Mouse (Mus musculus) monocyte, adult 2 months (primary cell): ENCODE measurements around the gene Slc9a3r2.
"Not testable (repeated sequence)": the region's sequence is repeated elsewhere in the genome, so short reads cannot be mapped to it uniquely, and the experiment has no call there.

ENCODE experiments used
- DNase-seq, 2 experiments: peaks; one replicate each; pipeline ENCODE4 v3.0.0; 2022; ENCODE audit warnings: low spot score in 2 of 2, low read depth in 1 of 2

The Slc9a3r2 gene

DNA sequence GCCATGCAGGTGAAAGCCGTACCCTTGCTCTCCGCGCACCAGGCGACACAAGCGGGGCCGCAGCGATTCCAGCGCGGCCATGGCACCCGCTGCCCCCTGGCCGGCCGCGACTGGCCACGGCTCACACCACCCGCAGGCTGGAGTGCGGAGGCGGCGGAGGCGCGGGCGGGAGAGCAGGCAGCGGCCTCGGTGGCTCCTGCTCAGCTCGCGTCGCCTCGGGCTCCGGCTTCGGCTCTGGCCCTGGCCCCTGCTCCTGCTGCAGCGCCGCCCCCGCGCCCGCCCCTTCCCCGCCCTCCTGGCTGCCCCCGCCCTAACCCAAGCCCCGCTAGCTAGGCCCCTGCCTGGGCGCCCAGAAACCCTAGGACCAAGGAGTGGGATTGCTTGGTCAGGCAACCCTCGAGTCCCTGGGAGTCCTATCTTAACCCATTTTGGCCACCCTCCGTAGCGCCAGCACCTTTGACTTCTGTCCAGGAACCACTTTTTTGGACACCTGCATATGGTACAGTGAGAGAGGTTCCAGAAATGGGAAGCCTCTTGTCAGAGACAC lies at the start of gene Slc9a3r2:
Slc9a3r2 (minus strand) TSS at position 258 of the 547 bp plus-strand sequence.
- DNase-seq: no peak

DNA sequence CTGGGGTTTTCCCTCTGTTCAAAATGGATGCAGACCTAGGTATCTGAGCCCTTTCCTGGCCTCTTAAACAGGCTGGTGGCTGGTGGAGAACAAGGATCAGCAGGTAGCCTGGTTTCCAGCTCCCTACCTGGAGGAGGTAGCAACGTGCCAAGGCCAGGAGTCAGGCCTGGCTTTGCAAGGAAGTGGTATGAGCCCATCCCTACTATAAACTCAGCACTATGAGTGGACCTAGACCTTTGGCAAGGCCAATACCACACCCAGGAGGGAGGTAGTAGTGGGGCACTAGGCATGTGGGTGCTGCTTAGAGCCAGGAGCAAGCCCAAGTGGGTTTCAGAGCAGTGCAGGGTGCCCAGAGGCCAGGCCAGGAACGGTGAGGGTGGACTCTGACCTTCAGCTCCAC lies 49.3 kb upstream of the Slc9a3r2 start:
- DNase-seq: no peak

DNA sequence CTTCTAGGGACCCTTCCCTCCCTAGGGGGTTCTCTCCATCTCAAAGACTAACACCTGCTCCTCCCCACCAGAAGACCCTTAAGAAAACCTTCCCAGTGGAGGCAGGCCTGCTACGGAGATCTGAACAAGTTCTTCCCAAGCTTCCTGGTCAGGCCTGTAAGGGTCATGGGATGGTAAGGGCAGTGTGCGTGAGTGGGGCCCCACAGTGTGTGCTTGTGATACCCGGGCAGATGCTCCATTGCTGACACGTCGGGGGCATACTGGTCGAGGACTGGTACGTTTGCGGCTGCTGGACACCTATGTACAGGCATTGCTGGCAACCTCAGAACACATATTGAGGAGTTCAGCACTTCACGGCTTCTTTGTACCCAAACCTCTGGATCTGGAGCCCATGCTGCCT lies 48.6 kb upstream of the Slc9a3r2 start:
- no peak for DNase-seq

DNA sequence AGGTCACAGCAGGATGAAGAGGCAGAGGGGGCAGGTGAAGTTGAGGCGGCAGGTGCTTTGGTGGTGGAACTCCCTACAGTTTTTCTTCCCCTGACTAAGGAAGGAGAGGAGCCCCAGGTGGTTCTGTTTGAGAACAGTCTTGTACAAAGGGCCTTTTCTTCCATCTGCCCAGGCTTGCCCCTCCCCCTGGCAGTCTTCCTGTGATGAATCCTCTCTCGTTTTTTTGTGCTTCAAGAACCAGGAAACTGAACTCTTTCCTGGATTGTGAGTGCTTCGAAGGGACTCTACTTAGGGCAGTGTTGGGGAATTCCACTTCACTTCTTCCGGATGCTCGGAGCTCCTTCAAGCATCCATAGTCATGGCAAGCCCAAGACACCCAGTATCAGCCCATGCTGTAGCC lies 47.9 kb upstream of the Slc9a3r2 start:
- DNase-seq: no peak

DNA sequence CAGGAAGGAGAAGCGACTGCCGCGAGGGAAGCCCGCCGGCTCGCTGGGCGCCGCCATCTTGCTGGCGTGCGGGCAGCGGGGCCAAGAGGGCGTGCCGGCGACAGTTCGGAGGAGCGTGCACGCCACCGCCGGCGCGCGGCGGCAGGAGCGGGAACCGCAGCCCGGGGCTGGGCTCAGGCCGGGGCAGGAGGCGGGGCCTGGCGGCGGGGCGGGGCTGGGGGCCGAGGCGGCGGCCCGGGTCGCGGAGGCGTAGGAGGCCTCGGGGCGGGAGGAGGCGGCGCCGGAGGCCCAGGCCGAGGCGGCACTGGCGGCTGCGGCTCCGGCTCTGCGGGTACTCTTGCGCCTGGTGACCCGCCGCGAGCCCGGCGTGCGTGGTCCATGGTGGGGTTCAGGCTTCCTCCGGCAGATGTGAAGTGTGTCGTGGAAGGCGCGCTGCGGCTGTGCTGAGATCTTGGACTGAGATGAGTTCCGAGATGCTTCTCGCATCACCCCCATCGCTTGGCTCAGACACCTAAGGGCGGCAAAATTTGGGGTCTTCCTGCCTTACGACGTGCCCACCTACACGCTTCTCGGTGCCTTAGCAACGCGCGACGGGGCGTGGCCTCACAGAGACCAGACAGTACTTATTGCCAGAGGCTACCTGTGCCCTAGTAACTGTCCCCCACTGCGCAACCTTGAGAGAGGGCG lies 46.0 kb upstream of the Slc9a3r2 start, which contains the start of the genes Gfer and Noxo1:
Gfer (minus strand) TSS at position 146 of the 687 bp plus-strand sequence.
Noxo1 (plus strand) TSS at position 224 of the 687 bp plus-strand sequence.
- DNase-seq: peak in 1 of 2 experiments; percentile 47

DNA sequence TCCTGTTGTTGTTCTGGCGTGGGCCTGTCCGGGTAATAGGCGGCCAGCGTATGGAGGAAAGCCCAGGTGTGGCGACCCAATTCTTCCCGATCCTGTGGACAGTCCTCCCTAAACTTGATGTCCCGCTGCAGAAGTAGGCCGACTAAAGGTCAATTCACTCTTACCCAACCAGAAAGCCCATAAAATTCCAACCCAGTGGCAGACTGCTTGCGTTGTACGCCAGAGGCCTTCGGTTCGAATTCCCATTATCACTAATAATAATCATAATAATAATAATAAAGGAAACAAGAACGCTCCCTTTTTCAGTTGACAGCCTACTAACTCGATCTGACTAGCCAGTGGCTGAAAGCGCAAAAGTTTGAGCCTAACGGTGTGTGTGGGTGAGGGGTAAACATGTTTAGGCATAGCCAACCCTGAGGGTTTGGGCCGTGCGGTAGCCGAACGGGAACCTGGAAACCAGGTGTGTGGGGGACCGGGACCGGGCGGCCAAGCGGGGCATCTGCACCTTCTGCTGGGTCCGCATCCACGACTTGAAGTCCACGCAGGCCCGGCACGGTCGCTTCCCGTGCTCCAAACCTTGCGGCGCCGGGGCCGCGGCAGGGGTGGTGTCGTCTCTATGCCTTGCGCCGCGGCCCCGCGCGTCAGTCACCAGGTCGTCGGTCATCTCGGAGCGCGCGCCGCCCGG lies 45.3 kb upstream of the Slc9a3r2 start:
- no peak for DNase-seq

DNA sequence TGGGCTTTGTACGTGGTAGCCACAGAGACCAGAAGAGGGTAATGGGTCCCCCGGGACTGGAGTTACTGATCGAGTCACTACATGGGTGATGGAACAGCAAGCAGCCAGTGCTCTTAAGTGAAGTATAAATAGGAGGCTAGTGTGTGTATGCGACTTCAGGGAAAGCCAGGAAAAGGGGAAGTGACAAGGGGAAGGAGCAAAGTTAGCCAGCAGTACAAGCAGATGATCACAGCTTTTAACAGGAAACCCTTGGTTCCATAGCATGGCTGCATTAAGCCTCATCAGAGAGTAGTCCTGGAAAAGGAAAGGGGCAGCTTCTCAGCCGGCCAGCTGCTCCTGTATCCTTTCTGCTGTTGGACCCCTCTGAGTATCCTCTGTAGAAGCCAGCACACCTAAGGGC lies 42.3 kb upstream of the Slc9a3r2 start:
- DNase-seq: no peak

DNA sequence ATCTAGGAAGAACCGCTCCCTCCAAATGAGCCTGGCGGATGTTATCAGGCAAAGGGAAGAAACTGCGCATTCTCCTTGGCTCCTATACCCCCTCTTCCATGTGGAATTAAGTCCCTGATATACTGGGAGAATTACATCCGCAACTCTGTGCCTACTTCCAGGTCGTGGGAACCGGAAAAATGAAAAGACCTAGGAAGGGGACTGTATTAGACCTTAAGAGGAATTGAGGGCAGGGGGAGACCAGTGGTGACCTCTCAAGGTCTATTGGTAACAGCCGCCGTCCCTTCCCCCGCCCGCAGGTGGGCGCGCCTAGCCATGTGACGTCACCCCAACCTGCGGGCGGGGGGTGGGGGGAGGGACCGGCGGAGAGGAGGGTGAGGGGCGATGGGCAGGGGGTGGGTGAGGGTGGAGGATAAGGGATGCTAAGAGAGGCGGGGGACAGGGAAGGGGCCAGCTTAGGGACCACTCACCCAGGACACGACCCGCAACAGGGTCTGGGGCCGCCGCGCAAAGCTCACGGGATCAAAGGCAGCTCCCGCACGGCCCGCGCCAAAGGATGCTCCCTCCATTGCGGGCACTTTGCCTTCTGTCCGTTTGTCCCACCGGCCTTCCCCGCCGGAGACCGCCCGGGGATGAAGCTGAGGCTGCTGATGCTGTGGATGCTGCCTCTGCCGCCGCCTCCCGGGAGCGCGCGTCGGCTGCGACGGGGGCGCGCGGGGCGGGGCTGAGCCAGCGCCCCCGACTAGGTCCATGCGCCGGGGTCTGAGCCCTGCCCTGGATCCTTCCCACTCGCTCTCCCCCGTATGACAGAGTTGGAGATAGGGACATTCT lies 39.3 kb upstream of the Slc9a3r2 start, which contains the start of gene Syngr3:
Syngr3 (minus strand) TSS at position 705 of the 831 bp plus-strand sequence.
- DNase-seq: no peak

DNA sequence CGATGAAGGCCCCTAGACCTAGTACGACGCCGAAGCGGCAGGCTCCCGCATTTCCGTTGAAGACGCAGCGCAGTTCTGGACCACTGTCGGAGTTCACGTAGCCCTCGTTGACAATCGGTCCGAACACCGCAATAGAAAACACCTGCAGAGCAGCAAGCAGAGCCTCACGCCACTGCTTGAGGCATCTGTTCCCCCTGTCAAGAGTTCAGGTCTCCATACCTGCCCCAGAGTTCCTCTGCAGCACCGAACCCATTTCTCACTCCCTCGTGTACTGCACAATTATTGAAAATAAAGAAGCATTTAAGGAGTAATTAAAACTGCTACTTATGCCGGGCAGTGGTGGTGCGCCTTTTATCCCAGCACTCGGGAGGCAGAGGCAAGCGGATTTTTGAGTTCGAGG lies 37.5 kb upstream of the Slc9a3r2 start:
- DNase-seq: no peak

DNA sequence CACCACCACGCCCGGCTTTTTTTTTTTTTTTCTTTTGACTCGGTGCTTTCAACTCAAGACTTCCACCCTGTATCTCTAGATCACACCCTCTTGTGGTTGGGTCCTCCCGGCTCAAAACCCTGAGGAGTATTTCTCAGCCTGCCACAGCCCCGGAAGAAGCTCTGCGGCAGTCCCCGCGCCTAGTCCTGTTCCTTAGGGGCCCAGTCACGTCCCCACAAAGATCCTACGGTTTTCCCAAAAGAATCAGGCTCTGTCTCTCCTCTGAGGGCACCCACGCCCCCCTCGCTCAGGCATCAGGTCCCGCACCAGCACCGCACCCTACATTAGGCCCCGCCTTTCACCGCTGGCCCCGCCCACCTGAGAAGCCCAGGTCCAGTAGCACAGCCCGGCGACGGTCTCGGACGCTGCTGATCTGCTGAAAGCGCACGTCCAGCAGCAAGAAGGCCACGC lies 37.0 kb upstream of the Slc9a3r2 start:
- DNase-seq: peak in 1 of 2 experiments; percentile 38

DNA sequence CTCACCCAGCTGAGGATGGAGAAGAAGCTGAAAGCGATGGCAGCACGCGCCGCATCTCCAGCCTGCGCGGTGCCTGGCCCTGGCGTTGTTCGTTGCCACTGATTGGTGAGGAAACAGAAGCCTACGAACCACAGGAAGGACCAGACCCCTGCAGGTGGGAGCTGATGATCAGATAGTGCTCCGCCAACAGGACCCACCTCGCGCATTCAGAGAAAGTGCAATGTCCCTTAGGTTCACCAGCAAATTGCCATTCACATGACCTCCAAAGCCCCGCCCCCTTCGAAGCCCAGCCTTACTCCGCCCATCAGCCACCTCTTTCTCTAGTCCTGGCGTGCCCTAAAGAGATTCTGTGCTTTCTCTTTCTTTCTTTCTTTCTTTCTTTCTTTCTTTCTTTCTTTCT lies 36.4 kb upstream of the Slc9a3r2 start:
- no peak for DNase-seq

DNA sequence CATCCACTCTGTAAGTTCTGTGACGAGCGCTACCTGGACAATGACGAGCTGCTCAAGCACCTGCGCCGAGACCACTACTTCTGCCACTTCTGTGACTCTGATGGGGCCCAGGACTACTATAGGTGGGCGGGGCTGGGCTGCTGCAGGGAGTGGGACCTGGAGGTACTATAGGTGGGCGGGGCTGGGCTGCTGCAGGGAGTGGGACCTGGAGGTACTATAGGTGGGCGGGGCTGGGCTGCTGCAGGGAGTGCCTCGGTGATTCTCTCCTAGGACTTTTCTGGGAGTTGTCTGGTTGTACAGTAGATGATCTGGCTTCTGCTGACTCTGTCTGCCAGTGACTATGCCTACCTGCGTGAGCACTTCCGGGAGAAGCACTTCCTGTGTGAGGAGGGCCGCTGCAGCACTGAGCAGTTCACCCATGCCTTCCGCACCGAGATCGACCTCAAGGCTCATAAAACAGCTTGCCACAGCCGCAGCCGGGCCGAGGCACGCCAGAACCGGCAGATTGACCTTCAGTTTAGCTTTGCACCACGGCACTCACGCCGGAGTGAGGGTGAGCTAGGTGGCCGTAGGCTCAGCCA lies 27.5 kb upstream of the Slc9a3r2 start:
- DNase-seq: no peak

DNA sequence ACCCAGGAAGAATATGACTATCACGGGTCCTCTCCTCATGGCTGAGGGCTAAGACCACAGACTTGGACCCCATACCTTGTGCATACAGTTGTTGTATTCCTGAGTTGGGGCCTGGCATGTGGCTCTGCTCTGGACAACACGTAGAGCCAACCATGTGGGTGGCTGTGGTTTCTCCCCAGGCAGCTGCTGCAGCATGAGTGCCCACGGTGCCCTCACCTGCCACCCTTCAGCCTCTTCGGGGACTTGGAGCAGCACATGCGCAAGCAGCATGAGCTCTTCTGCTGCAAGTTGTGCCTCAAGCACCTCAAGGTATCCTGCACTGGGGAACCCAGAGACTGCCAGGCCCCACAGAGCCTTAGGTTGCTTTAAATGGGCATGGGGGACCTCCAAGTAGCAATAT lies 26.8 kb upstream of the Slc9a3r2 start:
- DNase-seq: no peak

DNA sequence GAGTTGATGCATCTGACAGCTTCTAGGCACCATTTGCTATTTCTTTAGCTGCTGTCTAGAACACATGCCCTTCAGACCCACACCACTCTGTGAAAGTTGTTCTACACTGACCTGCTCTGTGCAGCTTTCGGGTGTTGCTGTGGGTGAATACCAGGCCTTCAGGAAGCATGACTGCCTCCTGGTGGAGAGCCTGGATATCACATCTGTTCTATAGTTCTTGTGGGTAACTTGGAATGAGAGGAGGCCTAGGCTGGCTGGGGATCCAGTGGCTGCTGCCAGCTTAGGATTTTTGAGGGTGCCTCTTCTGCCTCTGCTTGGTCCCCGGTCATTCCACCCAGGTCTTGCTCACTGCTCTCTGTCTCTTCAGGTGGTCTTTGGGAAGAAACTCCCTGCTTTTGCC lies 26.1 kb upstream of the Slc9a3r2 start:
- DNase-seq: peak in 1 of 2 experiments; percentile 64

DNA sequence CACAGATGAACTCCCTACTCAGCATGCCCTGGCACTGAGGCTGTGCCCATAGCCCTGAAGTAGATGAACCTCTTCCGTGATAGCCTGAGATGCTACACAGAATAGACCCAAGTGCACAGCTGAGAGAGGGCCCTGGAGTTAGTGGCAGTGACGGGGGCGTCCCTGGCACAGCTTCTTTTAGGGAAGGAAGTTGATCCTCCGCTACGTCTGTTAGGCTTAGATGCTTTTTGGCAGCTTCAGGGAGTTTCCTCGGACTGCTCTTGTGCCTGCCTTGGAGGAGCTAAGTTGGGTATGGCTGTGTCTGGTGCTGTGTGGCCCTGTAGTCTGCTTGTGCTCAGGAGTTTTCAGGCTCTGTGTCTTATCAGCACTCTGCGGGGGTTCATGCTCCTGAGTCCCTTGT lies 24.1 kb upstream of the Slc9a3r2 start:
- no peak for DNase-seq

DNA sequence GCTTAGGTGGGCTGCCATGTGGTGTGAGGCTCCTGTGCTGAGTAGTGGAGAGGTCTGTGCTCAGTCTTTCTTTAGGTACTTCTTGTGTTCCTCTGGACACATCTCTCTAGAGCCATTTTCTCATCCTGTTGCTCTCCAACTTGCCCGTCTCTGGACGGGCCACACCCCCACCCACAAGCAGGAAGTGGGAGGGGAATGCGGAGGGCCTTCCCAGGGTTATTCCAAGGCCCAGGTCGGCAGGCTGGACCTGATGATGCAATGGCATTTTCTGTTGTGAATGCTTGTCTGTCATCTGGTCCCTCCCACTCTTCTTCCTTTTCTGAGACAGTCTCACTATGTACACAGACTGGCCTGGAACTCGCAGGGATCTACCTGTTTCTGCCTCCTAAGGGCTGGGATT lies 22.0 kb upstream of the Slc9a3r2 start:
- no peak for DNase-seq

DNA sequence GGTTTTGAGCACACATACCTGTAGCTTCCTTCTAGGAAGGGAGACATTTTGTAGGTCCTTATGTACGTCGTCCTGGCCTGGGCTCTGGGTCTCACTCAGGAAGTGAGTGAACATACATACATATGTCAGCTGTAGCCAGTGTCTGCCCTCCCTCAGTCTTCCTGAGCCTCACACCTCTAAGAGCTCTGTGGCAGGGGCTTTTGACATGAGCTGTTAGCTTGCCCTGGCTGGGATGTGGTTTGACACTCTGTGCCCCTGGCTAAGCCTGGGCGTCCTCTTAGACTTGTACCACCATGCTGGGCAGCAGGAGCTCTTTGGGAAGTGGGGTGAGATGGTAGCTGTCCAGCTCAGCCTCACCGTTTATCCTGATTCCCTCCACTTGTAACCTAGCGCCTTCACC lies 21.2 kb upstream of the Slc9a3r2 start:
- DNase-seq: no peak

DNA sequence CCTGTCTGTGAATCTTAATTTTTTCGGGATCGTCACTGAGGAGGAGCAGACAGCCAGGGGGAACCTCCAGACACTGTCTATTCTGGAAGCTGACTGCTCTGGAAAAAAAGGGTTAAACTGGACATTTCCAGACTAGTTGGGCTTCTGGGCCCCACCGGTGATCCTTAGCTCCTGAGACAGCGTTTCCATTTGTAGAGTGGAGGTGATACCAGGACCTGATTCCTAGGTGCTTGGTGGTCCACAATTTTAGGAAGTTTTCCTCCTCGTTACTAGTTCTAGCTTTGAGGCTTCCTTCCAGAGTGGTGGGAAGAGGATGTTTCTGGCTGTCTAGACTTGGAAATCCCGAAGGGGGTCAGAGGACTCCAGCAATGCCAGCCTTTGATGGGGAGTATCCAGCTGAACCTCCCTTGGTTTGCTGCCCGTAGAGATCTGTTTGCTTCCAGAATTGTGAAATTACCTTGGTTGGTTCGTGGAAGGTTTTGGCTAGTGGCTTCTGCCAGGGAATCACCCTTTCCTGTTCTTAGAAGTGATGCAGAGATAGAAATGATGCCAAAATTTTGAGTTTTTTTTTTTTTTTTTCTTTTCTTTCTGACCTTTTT lies 20.2 kb upstream of the Slc9a3r2 start:
- no peak for DNase-seq

DNA sequence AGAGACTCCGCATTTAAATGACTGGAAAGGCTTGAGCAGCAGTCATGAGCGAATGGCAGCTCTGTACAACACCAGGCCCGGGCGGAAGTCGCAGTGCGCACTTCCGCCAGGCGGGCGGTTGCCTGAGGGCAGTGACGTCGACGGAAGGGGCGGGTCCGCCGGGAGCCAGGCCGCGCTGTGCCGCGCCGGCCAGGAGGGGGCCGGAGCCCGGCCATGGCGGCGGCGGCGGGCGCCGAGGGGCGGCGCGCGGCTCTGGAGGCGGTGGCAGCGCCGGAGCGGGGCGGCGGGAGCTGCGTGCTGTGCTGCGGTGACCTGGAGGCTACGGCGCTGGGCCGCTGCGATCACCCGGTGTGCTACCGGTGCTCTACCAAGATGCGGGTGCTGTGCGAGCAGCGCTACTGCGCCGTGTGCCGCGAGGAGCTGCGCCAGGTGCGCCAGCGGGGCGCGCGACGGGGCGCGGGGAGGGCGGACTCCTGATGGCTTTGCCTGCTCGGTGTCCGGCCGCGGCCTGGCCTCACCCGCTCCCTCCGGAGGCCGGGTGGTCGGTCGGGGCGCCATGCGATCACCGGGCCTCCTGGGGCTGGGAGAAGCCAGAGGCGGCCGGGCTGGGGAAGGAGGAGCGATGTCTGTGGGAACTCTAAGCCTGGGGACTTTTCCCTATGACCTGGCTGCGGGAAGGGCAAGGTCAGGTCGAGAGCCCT lies 19.6 kb upstream of the Slc9a3r2 start, which contains the start of gene Zfp598:
Zfp598 (plus strand) TSS at position 143 of the 701 bp plus-strand sequence.
- peak; percentile 79 to 92 for DNase-seq

DNA sequence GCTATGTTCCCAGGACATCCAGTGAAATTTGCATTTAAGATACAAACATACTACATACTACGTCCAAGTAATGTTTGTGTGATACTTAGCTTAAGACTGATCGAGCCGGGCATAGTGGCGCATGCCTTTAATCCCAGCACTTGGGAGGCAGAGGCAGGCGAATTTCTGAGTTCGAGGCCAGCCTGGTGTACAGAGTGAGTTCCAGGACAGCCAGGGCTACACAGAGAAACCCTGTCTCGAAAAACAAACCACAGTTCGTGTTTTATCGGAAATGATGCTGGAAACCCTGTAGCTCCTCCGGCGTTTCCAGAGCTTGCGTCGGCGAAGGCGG lies 19.1 kb upstream of the Slc9a3r2 start:
- not testable (repeated sequence) for DNase-seq
